Mouse (Mus musculus) embryonic facial prominence, embryonic 14.5 days (tissue): ENCODE results near the gene Stxbp6. TPM values are rescaled to one million over a fixed set of nuclear protein-coding genes. Genes with fewer than 3 reads are reported as not detected.

Experiments
- ATAC-seq: fragments of 200-750 bp; cut with Nextera tagmentation; 2 replicates; pipeline ENCODE4 v1.8.0; 2017; ENCODE audit warnings: low read depth, moderate number of reproducible peaks, moderate TSS enrichment
- DNase-seq: peaks from one replicate; pipeline ENCODE4 v3.0.0-alpha.2; 2015; ENCODE audit warnings: low spot score
- H3K27ac ChIP-seq: fragments of 300-500 bp; sonication (generic); replicated peaks from 2 replicates; pipeline ENCODE4 v1.5.1; 2014; ENCODE audit warnings: low read depth, mild to moderate bottlenecking, low read length, moderate library complexity
- H3K27me3 ChIP-seq: fragments of 300-500 bp; sonication (generic); replicated peaks from 2 replicates; pipeline ENCODE4 v1.6.1; 2014; ENCODE audit warnings: low read length; ENCODE audit not compliant: control insufficient read depth, insufficient read depth
- H3K36me3 ChIP-seq: fragments of 300-500 bp; sonication (generic); 2 replicates; pipeline ENCODE4 v1.6.1; 2014; ENCODE audit warnings: low read length, mixed read lengths; ENCODE audit not compliant: control insufficient read depth, insufficient read depth
- H3K4me1 ChIP-seq: fragments of 300-500 bp; sonication (generic); 2 replicates; pipeline ENCODE4 v1.6.1; 2014; ENCODE audit warnings: antibody characterized with exemption, low read length; ENCODE audit not compliant: control insufficient read depth, insufficient read depth
- H3K4me2 ChIP-seq: fragments of 300-500 bp; sonication (generic); 2 replicates; pipeline ENCODE4 v1.6.1; 2014; ENCODE audit warnings: low read depth, mild to moderate bottlenecking, low read length, moderate library complexity, mixed read lengths
- H3K4me3 ChIP-seq: fragments of 300-500 bp; sonication (generic); 2 replicates; pipeline ENCODE4 v1.5.1; 2014; ENCODE audit warnings: low read depth, mild to moderate bottlenecking, low read length
- H3K9ac ChIP-seq: fragments of 300-500 bp; sonication (generic); 2 replicates; pipeline ENCODE4 v1.6.1; 2014; ENCODE audit warnings: low read depth, mild to moderate bottlenecking, low read length, moderate library complexity, mixed read lengths
- H3K9me3 ChIP-seq: fragments of 300-500 bp; sonication (generic); 2 replicates; pipeline ENCODE4 v1.6.1; 2016; ENCODE audit warnings: low read length; ENCODE audit not compliant: control insufficient read depth
- WGBS: fragments of 180-500 bp; shearing (Covaris S2); extraction: QIAGEN DNeasy Blood & Tissue Kit; methylation state at CpG from one replicate; pipeline ENCODE4 v1.1.7; 2014; 5-methylcytosine and 5-hydroxymethylcytosine counted together
- polyA plus RNA-seq: library from polyadenylated mRNA; unstranded; fragments of >200 nt; fragmentation: Nextera tagmentation; extraction: Ambion mirVana; gene quantifications from 2 replicates; pipeline ENCODE4 v1.2.1, GENCODE M21; 2014

Stxbp6 gene
- polyA plus RNA-seq, 1 experiment from 2014 or later = 7.5 TPM

DNA sequence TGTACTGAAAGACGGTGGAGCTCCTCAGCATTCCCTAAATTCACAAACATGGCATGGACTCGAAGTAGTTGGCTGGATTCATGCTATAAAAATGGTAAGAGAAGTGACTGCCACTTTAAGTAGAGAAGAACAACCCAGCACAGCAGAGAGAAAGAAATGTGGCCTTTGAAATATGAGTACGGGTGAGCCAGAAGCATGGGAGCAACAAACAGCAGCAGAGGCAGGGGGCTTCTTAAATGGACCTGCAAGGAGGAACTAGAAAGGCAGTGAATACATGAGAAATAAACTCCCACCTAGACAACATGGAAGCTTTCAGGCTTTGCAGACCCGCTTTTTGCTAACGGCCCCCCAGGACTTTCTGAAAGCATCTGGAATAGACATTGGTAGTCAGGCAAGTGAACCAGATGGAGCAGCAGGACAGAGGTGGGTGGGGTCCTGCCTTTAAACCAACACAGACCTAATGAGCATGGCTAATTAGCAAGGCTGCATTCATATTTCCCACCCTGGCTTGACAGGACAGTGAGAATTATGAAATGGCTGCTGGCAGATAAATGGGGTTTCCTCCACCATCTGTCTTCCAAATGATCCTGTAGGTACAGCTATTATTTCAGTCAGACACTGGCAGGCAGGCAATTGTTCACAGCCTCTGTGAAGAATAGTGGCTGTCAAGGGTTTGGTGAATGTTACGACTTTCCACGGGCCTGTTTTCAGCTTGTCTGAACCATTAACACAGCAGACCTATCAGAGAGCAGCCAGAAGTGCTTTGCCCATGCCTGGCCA lies 234.7 kb downstream of the Stxbp6 start:
- H3K9me3 ChIP-seq = no peaks in the 10 kb centered on the region
- H3K27ac ChIP-seq = no peak overlapping the region
- H3K4me3 ChIP-seq = no peak overlapping the region
- peak; percentile 41; the same call in 1 of the 2 replicates for ATAC-seq
- WGBS = 30% methylated on average over 7 of the region's 7 CpGs
- H3K4me2 ChIP-seq = 0 out of 2 replicates have a peak overlapping the region, but pooled peaks have one; percentile 18
- H3K4me1 ChIP-seq = 0 out of 2 replicates have a peak, but pooled peaks cover 5% of the 10 kb centered on the region
- no peak overlapping the region for H3K9ac ChIP-seq
- no peaks in the 10 kb centered on the region for H3K27me3 ChIP-seq
- no peaks in the 10 kb centered on the region for H3K36me3 ChIP-seq
- peak; percentile 25 for DNase-seq

- Histone ChIP-seq H3K4me2 (no peak overlapping the region), H3K27ac (no peak overlapping the region), H3K27me3 (no peaks in the 10 kb centered on the region), H3K9ac (no peak overlapping the region), H3K4me1 (0 out of 2 replicates have a peak, but pooled peaks cover 5% of the 10 kb centered on the region), H3K9me3 (peaks cover 5% of the 10 kb centered on the region; the same call in 1 of the 2 replicates), H3K4me3 (no peak overlapping the region), H3K36me3 (no peaks in the 10 kb centered on the region)
- 46% methylated on average over 1 of the region's 1 CpGs for WGBS
- DNase-seq = no peak
- ATAC-seq = no peak
These were observed 238.5 kb downstream of the Stxbp6 start for GRCm38 (mm10) chr12:44835879-44836467.

GRCm38 (mm10) chr12:44811895-44812294 lies 262.6 kb downstream of the Stxbp6 start:
- no peaks in the 10 kb centered on the region for H3K27me3 ChIP-seq
- no peak overlapping the region for H3K27ac ChIP-seq
- H3K9ac ChIP-seq = no peak overlapping the region
- no peak overlapping the region for H3K4me2 ChIP-seq
- 61% methylated on average over 2 of the region's 2 CpGs for WGBS
- no peaks in the 10 kb centered on the region for H3K4me1 ChIP-seq
- no peak for DNase-seq
- H3K4me3 ChIP-seq = no peak overlapping the region
- no peaks in the 10 kb centered on the region for H3K36me3 ChIP-seq
- no peak for ATAC-seq
- 0 out of 2 replicates have a peak, but pooled peaks cover 4% of the 10 kb centered on the region for H3K9me3 ChIP-seq

- H3K4me2 ChIP-seq = no peak overlapping the region
- no peaks in the 10 kb centered on the region for H3K27me3 ChIP-seq
These were observed 270.3 kb downstream of the Stxbp6 start for GRCm38 (mm10) chr12:44804213-44804612.

More at GRCm38 (mm10) chr12:44804213-44804612, 270.3 kb downstream of the Stxbp6 start:
- no peaks in the 10 kb centered on the region for H3K4me1 ChIP-seq
- no peaks in the 10 kb centered on the region for H3K36me3 ChIP-seq
- no peaks in the 10 kb centered on the region for H3K9me3 ChIP-seq
- no peak overlapping the region for H3K27ac ChIP-seq
- H3K4me3 ChIP-seq = no peak overlapping the region
- DNase-seq = no peak
- no peak overlapping the region for H3K9ac ChIP-seq
- ATAC-seq = no peak
